In genomic region chr6:138872495-138873415, GRCm38 (mm10) we compare ENCODE assay signal across 17 mouse cellular contexts.
A peak's percentile ranks its signal among the peaks of the same experiment; 100 is the strongest.
DNase-seq lines count a peak whose midpoint lies in the region; ATAC-seq and TF ChIP-seq lines count a peak whose summit lies in the region.
"Had no signal": no experiment of that assay in that cellular context is flagged by ENCODE, and none has a peak within 500 bp of the region (broad histone marks: within the 10 kb centered on the region; RNA-seq: fewer than 3 reads in every experiment).

No protein-coding gene starts in this region.

- H3K4me2 ChIP-seq in hindbrain, postnatal 0 days (ENCODE audit: low read depth, low read length): peak overlapping the region; percentile 40
- H3K4me2 ChIP-seq in midbrain, embryonic 16.5 days (ENCODE audit: low read length): peak overlapping the region; percentile 20
- H3K4me2 ChIP-seq: embryonic facial prominence, embryonic 15.5 days; heart, embryonic 12.5 days; liver, embryonic 11.5 days had no signal

- H3K27me3 ChIP-seq in hindbrain, postnatal 0 days (ENCODE audit: insufficient read depth, low read length): no peaks in the 10 kb centered on the region
- no peaks in the 10 kb centered on the region for H3K27me3 ChIP-seq in midbrain, embryonic 16.5 days (ENCODE audit: control insufficient read depth, insufficient read depth, low read depth, low read length)
- H3K27me3 ChIP-seq: embryonic facial prominence, embryonic 15.5 days; heart, embryonic 12.5 days had no signal

- no peaks in the 10 kb centered on the region for H3K4me1 ChIP-seq in hindbrain, postnatal 0 days (ENCODE audit: insufficient read depth, low read length)
- H3K4me1 ChIP-seq in midbrain, embryonic 16.5 days (ENCODE audit: control insufficient read depth, insufficient read depth, low read length): peaks cover 2% of the 10 kb centered on the region; the same call in 1 of the 2 replicates
- H3K4me1 ChIP-seq: embryonic facial prominence, embryonic 15.5 days; heart, embryonic 12.5 days had no signal

- ATAC-seq in hindbrain, postnatal 0 days: peak; percentile 74
- ATAC-seq in midbrain, embryonic 16.5 days: peak; percentile 64

- H3K4me3 ChIP-seq in hindbrain, postnatal 0 days (ENCODE audit: low read length): no peak overlapping the region
- H3K4me3 ChIP-seq in midbrain, embryonic 16.5 days (ENCODE audit: low read depth, low read length): no peak overlapping the region
- H3K4me3 ChIP-seq: embryonic facial prominence, embryonic 15.5 days; gastrocnemius, adult 2 months; heart, embryonic 12.5 days; myocyte had no signal

- no peaks in the 10 kb centered on the region for H3K36me3 ChIP-seq in hindbrain, postnatal 0 days (ENCODE audit: insufficient read depth, low read length)
- H3K36me3 ChIP-seq in midbrain, embryonic 16.5 days (ENCODE audit: control insufficient read depth, insufficient read depth, low read length): no peaks in the 10 kb centered on the region
- H3K36me3 ChIP-seq: embryonic facial prominence, embryonic 15.5 days; heart, embryonic 12.5 days had no signal

- WGBS in hindbrain, postnatal 0 days: 46% methylated on average over 20 of the region's 20 CpGs
- WGBS in midbrain, embryonic 16.5 days: 55% methylated on average over 20 of the region's 20 CpGs

- TF ChIP-seq CTCF in hindbrain, postnatal 0 days (IDR thresholded peaks at IDR 0.05; ENCODE audit: low read depth): no peak

- no peaks in the 10 kb centered on the region for H3K9me3 ChIP-seq in hindbrain, postnatal 0 days (ENCODE audit: low read length)
- no peaks in the 10 kb centered on the region for H3K9me3 ChIP-seq in midbrain, embryonic 16.5 days (replicated peaks; ENCODE audit: control insufficient read depth, low read length, poor library complexity, severe bottlenecking)
- H3K9me3 ChIP-seq: embryonic facial prominence, embryonic 15.5 days; heart, embryonic 12.5 days had no signal

- no peak overlapping the region for H3K27ac ChIP-seq in hindbrain, postnatal 0 days
- no peak overlapping the region for H3K27ac ChIP-seq in midbrain, embryonic 16.5 days (ENCODE audit: low read length)
- H3K27ac ChIP-seq: embryonic facial prominence, embryonic 15.5 days; gastrocnemius, adult 2 months; kidney, postnatal 0 days had no signal

- H3K9ac ChIP-seq in hindbrain, postnatal 0 days (replicated peaks; ENCODE audit: low read length): no peak overlapping the region
- no peak overlapping the region for H3K9ac ChIP-seq in midbrain, embryonic 16.5 days (ENCODE audit: low read depth, low read length)
- H3K9ac ChIP-seq: embryonic facial prominence, embryonic 15.5 days; heart, embryonic 12.5 days had no signal

- DNase-seq in cerebellum, postnatal 10 days: peak; percentile 26 to 55
- no peak for DNase-seq in cerebellum, adult 8-10 months
- DNase-seq in ZHBTc4 (ENCODE audit: low read depth, low spot score): peak; percentile 10
- peak; percentile 63 for DNase-seq in hindbrain, postnatal 0 days (ENCODE audit: low spot score)
- DNase-seq in natural killer cell, adult 2 months (ENCODE audit: low spot score in 2 of 2): no peak
- DNase-seq in lung, postnatal 36 days: no peak
- no peak for DNase-seq in frontal cortex, postnatal 14 days (ENCODE audit: low spot score in 2 of 2)
- DNase-seq: cerebellum, postnatal 36 days; gastrocnemius, adult 2 months; lung, postnatal 14 days; thymus, postnatal 36 days had no signal

Comparison
In these comparisons a context has a peak if more than half of its experiments do, and no peak if none do; other contexts are left out.
1. DNase-seq: peak in cerebellum, postnatal 10 days (2 of 2), ZHBTc4 (single experiment) and hindbrain, postnatal 0 days (single experiment); none in cerebellum, adult 8-10 months (single experiment), natural killer cell, adult 2 months (0 of 2), lung, postnatal 36 days (single experiment) and frontal cortex, postnatal 14 days (0 of 2).